Mouse (Mus musculus) spleen, adult 18-20 months (tissue): ENCODE measurements around the gene Rhof.

Source experiments
- DNase-seq, 2 experiments: peaks; one replicate each; pipeline ENCODE4 v3.0.0; 2022; ENCODE audit warnings: mixed read lengths in 2 of 2

Gene Rhof

GRCm38 (mm10) chr5:123147569-123147968 lies 15.1 kb upstream of the Rhof start:
- no peak for DNase-seq

GRCm38 (mm10) chr5:123146357-123146756 lies 13.9 kb upstream of the Rhof start:
- DNase-seq, result no peak

GRCm38 (mm10) chr5:123144746-123145590 lies 12.5 kb upstream of the Rhof start:
- no peak for DNase-seq

- DNase-seq, result no peak
Measured at GRCm38 (mm10) chr5:123143971-123144745, 11.7 kb upstream of the Rhof start.

- no peak for DNase-seq
Measured at GRCm38 (mm10) chr5:123143251-123143970, 10.9 kb upstream of the Rhof start.

GRCm38 (mm10) chr5:123142161-123143157 lies 10.0 kb upstream of the Rhof start, which contains the start of gene Setd1b:
TSS of gene Setd1b (plus strand) at chr5:123142193.
- peak; percentile 60 to 62 for DNase-seq

- peak; percentile 56 to 66 for DNase-seq
Measured at GRCm38 (mm10) chr5:123141555-123142160, 9.2 kb upstream of the Rhof start.

- DNase-seq, result peak; percentile 83 to 88
Measured at GRCm38 (mm10) chr5:123140694-123141554, 8.4 kb upstream of the Rhof start.

GRCm38 (mm10) chr5:123139722-123140627 lies 7.5 kb upstream of the Rhof start:
- DNase-seq, result no peak

- DNase-seq, result peak; percentile 65 to 72
Measured at GRCm38 (mm10) chr5:123138953-123139721, 6.6 kb upstream of the Rhof start.

- DNase-seq, result peak; percentile 36 to 53
Measured at GRCm38 (mm10) chr5:123138230-123138911, 5.9 kb upstream of the Rhof start.

- DNase-seq, result no peak
Measured at GRCm38 (mm10) chr5:123137910-123138229, 5.4 kb upstream of the Rhof start.

- DNase-seq, result peak; percentile 57 to 66
Measured at GRCm38 (mm10) chr5:123137044-123137909, 4.8 kb upstream of the Rhof start.

GRCm38 (mm10) chr5:123136361-123137043 lies 4.0 kb upstream of the Rhof start:
- DNase-seq, result peak; percentile 55 to 60

GRCm38 (mm10) chr5:123135471-123136360 lies 3.2 kb upstream of the Rhof start:
- DNase-seq, result peak; percentile 46 to 51
